In the genomic region with DNA sequence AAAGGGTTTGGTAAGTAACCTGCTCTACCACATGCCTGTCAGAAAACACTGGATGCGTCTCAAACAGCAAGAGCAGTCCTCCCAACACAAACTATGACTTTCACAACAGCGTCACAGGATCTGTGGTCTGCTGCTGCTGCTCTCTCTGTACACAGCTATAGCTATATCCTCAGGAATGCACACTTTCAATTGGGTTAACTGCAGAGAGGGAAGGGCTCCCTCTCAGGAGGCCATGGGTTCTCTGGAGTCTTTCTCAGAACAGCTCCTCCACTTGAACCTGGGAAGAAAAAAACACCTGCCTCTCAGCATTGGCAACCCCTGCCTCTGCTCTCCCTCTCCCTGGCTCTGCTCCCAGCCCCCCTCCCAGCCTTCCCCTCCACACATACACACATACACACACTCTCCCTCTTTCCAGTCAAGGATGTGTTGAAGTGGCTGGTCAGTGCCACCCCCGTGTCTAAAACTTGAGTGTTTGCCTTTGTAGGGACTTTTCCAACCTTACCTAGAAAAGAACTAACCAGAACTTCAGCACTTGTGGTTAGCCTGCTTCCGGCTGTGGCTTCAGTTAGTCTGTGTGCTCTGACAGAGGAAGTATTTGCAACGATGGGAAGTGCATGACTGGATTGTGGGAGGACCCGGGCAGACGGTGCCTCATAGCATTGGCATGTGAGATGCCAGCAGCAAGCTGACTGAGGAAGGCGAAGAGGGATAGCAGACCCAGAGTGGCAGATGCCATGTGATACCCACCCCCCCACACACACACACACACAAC, we compare ENCODE assay signal across 8 mouse cellular contexts.
DNase-seq lines count a peak whose midpoint lies in the region; ATAC-seq and TF ChIP-seq lines count a peak whose summit lies in the region.

No protein-coding gene starts in this region.

- no peaks in the 10 kb centered on the region for H3K36me3 ChIP-seq in limb, embryonic 13.5 days
- H3K36me3 ChIP-seq in limb, embryonic 10.5 days = no peaks in the 10 kb centered on the region
- no peaks in the 10 kb centered on the region for H3K36me3 ChIP-seq in stomach, postnatal 0 days (ENCODE audit: control insufficient read depth, insufficient read depth, low read length)
- H3K36me3 ChIP-seq in forebrain, embryonic 16.5 days (ENCODE audit: control insufficient read depth, insufficient read depth) = no peaks in the 10 kb centered on the region

- peak; percentile 19; the same call in 1 of the 2 replicates for ATAC-seq in limb, embryonic 13.5 days (ENCODE audit: low FRiP score, low read depth)
- peak; percentile 58 for ATAC-seq in stomach, postnatal 0 days (ENCODE audit: low FRiP score, low TSS enrichment)
- ATAC-seq in forebrain, embryonic 16.5 days = no peak

- TF ChIP-seq CTCF in lung, adult 2 months (IDR thresholded peaks at IDR 0.05; ENCODE audit: insufficient read depth, low read length) = no peak
- TF ChIP-seq CTCF in stomach, postnatal 0 days (IDR thresholded peaks at IDR 0.05; ENCODE audit: low read depth) = no peak
- TF ChIP-seq CTCF in left cerebral cortex, adult 2 months (IDR thresholded peaks at IDR 0.05) = no peak

- H3K4me1 ChIP-seq in limb, embryonic 13.5 days = peaks cover 18% of the 10 kb centered on the region
- 0 out of 2 replicates have a peak, but pooled peaks cover 6% of the 10 kb centered on the region for H3K4me1 ChIP-seq in limb, embryonic 10.5 days
- peaks cover 20% of the 10 kb centered on the region for H3K4me1 ChIP-seq in lung, adult 2 months (ENCODE audit: control insufficient read depth, insufficient read depth, low read length)
- H3K4me1 ChIP-seq in stomach, postnatal 0 days (replicated peaks; ENCODE audit: control insufficient read depth, insufficient read depth) = 0 out of 2 replicates have a peak, but pooled peaks cover 2% of the 10 kb centered on the region
- peaks cover 2% of the 10 kb centered on the region; the same call in 1 of the 2 replicates for H3K4me1 ChIP-seq in forebrain, embryonic 16.5 days (replicated peaks; ENCODE audit: control insufficient read depth, insufficient read depth, low read length)

- H3K27ac ChIP-seq in limb, embryonic 13.5 days = no peak overlapping the region
- no peak overlapping the region for H3K27ac ChIP-seq in limb, embryonic 10.5 days
- peak overlapping the region; percentile 65 for H3K27ac ChIP-seq in stomach, postnatal 0 days (replicated peaks)
- no peak overlapping the region for H3K27ac ChIP-seq in left cerebral cortex, adult 2 months
- no peak overlapping the region for H3K27ac ChIP-seq in forebrain, embryonic 16.5 days (ENCODE audit: low read length)

- no peak overlapping the region for H3K4me3 ChIP-seq in limb, embryonic 13.5 days
- H3K4me3 ChIP-seq in limb, embryonic 10.5 days = no peak overlapping the region
- no peak overlapping the region for H3K4me3 ChIP-seq in lung, adult 2 months (replicated peaks; ENCODE audit: extremely low read depth, low read depth, low read length)
- H3K4me3 ChIP-seq in stomach, postnatal 0 days (ENCODE audit: low read depth, low read length) = no peak overlapping the region
- no peak overlapping the region for H3K4me3 ChIP-seq in left cerebral cortex, adult 2 months
- no peak overlapping the region for H3K4me3 ChIP-seq in forebrain, embryonic 16.5 days (replicated peaks; ENCODE audit: low read length)

- H3K9me3 ChIP-seq in limb, embryonic 13.5 days = no peaks in the 10 kb centered on the region
- no peaks in the 10 kb centered on the region for H3K9me3 ChIP-seq in limb, embryonic 10.5 days (replicated peaks)
- H3K9me3 ChIP-seq in stomach, postnatal 0 days (ENCODE audit: control insufficient read depth, low read length) = no peaks in the 10 kb centered on the region
- no peaks in the 10 kb centered on the region for H3K9me3 ChIP-seq in forebrain, embryonic 16.5 days (ENCODE audit: control insufficient read depth, low read length)

- intact Hi-C loops in left cerebral cortex, adult 2 months (cut with DNase I) = no loop called here

- WGBS in limb, embryonic 13.5 days = 73% methylated on average over 8 of the region's 8 CpGs
- 89% methylated on average over 8 of the region's 8 CpGs for WGBS in limb, embryonic 10.5 days
- WGBS in lung, adult 2 months = 41% methylated on average over 8 of the region's 8 CpGs
- WGBS in stomach, postnatal 0 days = 50% methylated on average over 8 of the region's 8 CpGs
- 81% methylated on average over 8 of the region's 8 CpGs for WGBS in forebrain, embryonic 16.5 days

- H3K4me2 ChIP-seq in limb, embryonic 13.5 days (replicated peaks) = no peak overlapping the region
- H3K4me2 ChIP-seq in stomach, postnatal 0 days (replicated peaks; ENCODE audit: low read depth) = no peak overlapping the region
- no peak overlapping the region for H3K4me2 ChIP-seq in forebrain, embryonic 16.5 days (ENCODE audit: low read length)

- no peak for TF ChIP-seq EP300 in stomach, postnatal 0 days (optimal IDR thresholded peaks at IDR 0.05)

- H3K27me3 ChIP-seq in limb, embryonic 13.5 days = no peaks in the 10 kb centered on the region
- no peaks in the 10 kb centered on the region for H3K27me3 ChIP-seq in limb, embryonic 10.5 days (ENCODE audit: low read depth, poor library complexity, severe bottlenecking)
- H3K27me3 ChIP-seq in stomach, postnatal 0 days (ENCODE audit: control insufficient read depth, insufficient read depth, low read length) = no peaks in the 10 kb centered on the region
- no peaks in the 10 kb centered on the region for H3K27me3 ChIP-seq in forebrain, embryonic 16.5 days (replicated peaks; ENCODE audit: control insufficient read depth, insufficient read depth, low read length)

- no peak overlapping the region for H3K9ac ChIP-seq in limb, embryonic 13.5 days
- no peak overlapping the region for H3K9ac ChIP-seq in stomach, postnatal 0 days (ENCODE audit: low read length)
- H3K9ac ChIP-seq in forebrain, embryonic 16.5 days (replicated peaks; ENCODE audit: low read depth, low read length) = no peak overlapping the region

- no peak for DNase-seq in limb, embryonic 10.5 days (ENCODE audit: low spot score)
- peak; percentile 25 for DNase-seq in heart, adult 8-10 months (ENCODE audit: low spot score)
- DNase-seq in lung, adult 2 months = peak; percentile 70
- peak; percentile 49 for DNase-seq in stomach, postnatal 0 days (ENCODE audit: low spot score)
- no peak for DNase-seq in left cerebral cortex, adult 2 months (ENCODE audit: extremely low spot score in 1 of 2, low spot score in 2 of 2)
- DNase-seq in frontal cortex, postnatal 25 days (ENCODE audit: low spot score in 2 of 2) = no peak

- no peak for TF ChIP-seq POLR2A in lung, adult 2 months (IDR thresholded peaks at IDR 0.05; ENCODE audit: borderline replicate concordance, extremely low read depth, low read depth, low read length)

Comparison
In these comparisons a context has a peak if more than half of its experiments do, and no peak if none do; other contexts are left out.
1. DNase-seq: peak in heart, adult 8-10 months (single experiment), lung, adult 2 months (single experiment) and stomach, postnatal 0 days (single experiment); none in limb, embryonic 10.5 days (single experiment), left cerebral cortex, adult 2 months (0 of 2) and frontal cortex, postnatal 25 days (0 of 2).